Mouse (Mus musculus): ENCODE data around the gene Pik3r2. TPM values are rescaled to one million over a fixed set of nuclear protein-coding genes. Genes with fewer than 3 reads are reported as not detected.

The Pik3r2 gene
- polyA plus RNA-seq, 1 experiment from 2014 or later: 69.2 TPM

DNA sequence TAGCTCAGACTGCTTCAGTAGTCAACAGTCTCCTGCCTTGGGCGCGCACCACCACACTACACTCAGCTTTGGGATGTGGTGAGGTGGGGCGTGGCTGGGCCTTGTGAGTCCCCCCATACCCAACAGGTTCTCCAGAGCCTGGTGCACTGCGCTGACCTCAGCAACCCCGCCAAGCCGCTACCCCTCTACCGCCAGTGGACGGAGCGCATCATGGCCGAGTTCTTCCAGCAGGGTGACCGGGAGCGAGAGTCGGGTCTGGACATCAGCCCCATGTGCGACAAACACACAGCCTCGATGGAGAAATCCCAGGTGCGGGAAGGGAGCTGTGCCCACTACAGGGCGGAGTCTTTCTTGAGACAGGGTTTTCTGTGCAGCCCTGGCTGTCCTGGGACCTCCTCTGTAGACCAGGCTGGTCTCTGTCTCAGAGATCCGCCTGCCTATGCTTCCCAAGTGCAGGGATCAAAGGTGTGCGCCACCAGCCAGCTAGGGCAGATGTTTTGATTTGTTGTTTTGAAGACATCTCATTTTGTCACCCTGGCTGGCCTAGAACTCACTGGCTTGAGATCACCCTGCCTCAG lies 27.3 kb downstream of the Pik3r2 start:
- peaks cover 62% of the 10 kb centered on the region for H3K27me3 ChIP-seq (ENCODE audit: poor library complexity, severe bottlenecking)
- no peak overlapping the region for H3K4me3 ChIP-seq
- no peaks in the 10 kb centered on the region for H3K36me3 ChIP-seq (replicated peaks)
- peaks cover 22% of the 10 kb centered on the region for H3K4me1 ChIP-seq
- no peak overlapping the region for H3K27ac ChIP-seq
- no peaks in the 10 kb centered on the region; the same call in 1 of the 2 replicates for H3K9me3 ChIP-seq
- 82% methylated on average over 19 of the region's 19 CpGs for WGBS
- DNase-seq (ENCODE audit: extremely low spot score, low spot score): no peak

- H3K27me3 ChIP-seq (ENCODE audit: poor library complexity, severe bottlenecking): peaks cover 70% of the 10 kb centered on the region
Measured at GRCm38 (mm10) chr8:70748246-70749096, 28.0 kb downstream of the Pik3r2 start.

GRCm38 (mm10) chr8:70747211-70747890 lies 29.2 kb downstream of the Pik3r2 start:
- Histone ChIP-seq H3K9me3 (no peaks in the 10 kb centered on the region; the same call in 1 of the 2 replicates), H3K27me3 (ENCODE audit: poor library complexity, severe bottlenecking) (peaks cover 81% of the 10 kb centered on the region), H3K27ac (no peak overlapping the region), H3K4me3 (no peak overlapping the region), H3K4me1 (peaks cover 24% of the 10 kb centered on the region), H3K36me3 (replicated peaks) (no peaks in the 10 kb centered on the region)
- no peak for DNase-seq (ENCODE audit: extremely low spot score, low spot score)
- WGBS: 88% methylated on average over 18 of the region's 18 CpGs

More at GRCm38 (mm10) chr8:70748246-70749096, 28.0 kb downstream of the Pik3r2 start:
- 87% methylated on average over 23 of the region's 23 CpGs for WGBS
- H3K36me3 ChIP-seq (replicated peaks): no peaks in the 10 kb centered on the region
- H3K9me3 ChIP-seq: no peaks in the 10 kb centered on the region; the same call in 1 of the 2 replicates
- no peak for DNase-seq (ENCODE audit: extremely low spot score, low spot score)
- no peak overlapping the region for H3K27ac ChIP-seq
- H3K4me1 ChIP-seq: peaks cover 24% of the 10 kb centered on the region
- no peak overlapping the region for H3K4me3 ChIP-seq

GRCm38 (mm10) chr8:70746676-70747075 lies 29.8 kb downstream of the Pik3r2 start:
- no peaks in the 10 kb centered on the region for H3K36me3 ChIP-seq (replicated peaks)
- peaks cover 88% of the 10 kb centered on the region for H3K27me3 ChIP-seq (ENCODE audit: poor library complexity, severe bottlenecking)
- no peak overlapping the region for H3K27ac ChIP-seq
- WGBS: 79% methylated on average over 9 of the region's 9 CpGs
- peaks cover 25% of the 10 kb centered on the region for H3K4me1 ChIP-seq
- no peaks in the 10 kb centered on the region; the same call in 1 of the 2 replicates for H3K9me3 ChIP-seq
- H3K4me3 ChIP-seq: no peak overlapping the region
- DNase-seq (ENCODE audit: extremely low spot score, low spot score): no peak

DNA sequence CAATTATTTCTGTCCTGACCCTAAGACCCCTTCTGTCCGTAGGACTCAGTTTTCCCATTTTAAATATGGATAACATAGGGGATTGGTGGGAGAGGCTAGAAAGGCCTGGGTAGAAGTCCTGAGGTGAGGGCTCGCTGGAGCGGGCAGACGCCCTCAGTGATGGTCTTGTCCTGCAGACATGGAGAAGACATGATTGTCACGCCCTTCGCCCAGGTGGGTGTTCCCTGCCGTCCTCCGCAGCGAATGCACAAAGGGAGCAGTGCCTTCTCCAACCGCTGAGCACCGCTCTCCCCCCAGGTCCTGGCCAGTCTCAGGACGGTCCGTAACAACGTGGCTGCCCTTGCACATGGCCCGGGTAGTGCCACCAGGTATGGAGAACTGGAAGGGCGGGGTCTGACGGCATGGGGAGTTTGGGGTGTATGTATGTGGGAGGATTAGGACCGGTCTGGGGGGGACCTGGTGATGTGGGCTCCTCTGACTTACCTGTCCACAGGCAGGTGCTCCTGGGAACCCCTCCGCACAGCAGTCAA lies 30.8 kb downstream of the Pik3r2 start:
- Histone ChIP-seq H3K27me3 (ENCODE audit: poor library complexity, severe bottlenecking) (peaks cover 97% of the 10 kb centered on the region), H3K9me3 (no peaks in the 10 kb centered on the region; the same call in 1 of the 2 replicates), H3K36me3 (replicated peaks) (no peaks in the 10 kb centered on the region), H3K27ac (no peak overlapping the region), H3K4me1 (peaks cover 27% of the 10 kb centered on the region), H3K4me3 (no peak overlapping the region)
- no peak for DNase-seq (ENCODE audit: extremely low spot score, low spot score)
- WGBS: 54% methylated on average over 19 of the region's 19 CpGs

DNA sequence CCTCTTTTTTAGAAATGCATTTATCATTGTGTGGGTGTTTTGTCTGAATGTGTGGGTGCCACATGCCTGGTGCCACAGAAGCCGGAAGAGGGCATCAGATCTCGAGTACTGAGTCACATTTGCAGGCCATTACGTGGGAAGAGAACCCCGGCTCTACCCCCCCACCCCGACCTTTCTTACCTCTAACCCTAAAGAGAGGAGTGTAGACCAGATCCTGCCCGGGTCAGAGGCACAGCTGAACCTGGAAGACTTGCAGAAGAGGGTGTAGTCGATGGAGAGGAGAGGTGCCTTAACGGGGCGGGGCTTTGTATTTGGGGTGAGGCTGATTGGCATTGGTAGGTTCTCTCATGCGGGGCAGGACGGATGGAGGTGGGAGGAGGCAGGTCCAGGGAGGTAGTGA lies 31.7 kb downstream of the Pik3r2 start:
- Histone ChIP-seq H3K4me3 (no peak overlapping the region), H3K4me1 (peaks cover 27% of the 10 kb centered on the region), H3K27me3 (ENCODE audit: poor library complexity, severe bottlenecking) (peaks cover 100% of the 10 kb centered on the region), H3K36me3 (replicated peaks) (no peaks in the 10 kb centered on the region), H3K27ac (no peak overlapping the region), H3K9me3 (no peaks in the 10 kb centered on the region; the same call in 1 of the 2 replicates)
- no peak for DNase-seq (ENCODE audit: extremely low spot score, low spot score)
- WGBS: 60% methylated on average over 11 of the region's 11 CpGs

GRCm38 (mm10) chr8:70743656-70744590 lies 32.6 kb downstream of the Pik3r2 start:
- no peak for DNase-seq (ENCODE audit: extremely low spot score, low spot score)
- peak overlapping the region; percentile 46 for H3K4me3 ChIP-seq
- H3K9me3 ChIP-seq: no peaks in the 10 kb centered on the region; the same call in 1 of the 2 replicates
- H3K4me1 ChIP-seq: peaks cover 27% of the 10 kb centered on the region
- peaks cover 93% of the 10 kb centered on the region for H3K27me3 ChIP-seq (ENCODE audit: poor library complexity, severe bottlenecking)
- no peaks in the 10 kb centered on the region for H3K36me3 ChIP-seq (replicated peaks)
- WGBS: 4% methylated on average over 48 of the region's 48 CpGs
- H3K27ac ChIP-seq: peak overlapping the region; percentile 60; the same call in 1 of the 2 replicates

- peaks cover 27% of the 10 kb centered on the region for H3K4me1 ChIP-seq
- peak overlapping the region; percentile 60 for H3K27ac ChIP-seq
- no peak for DNase-seq (ENCODE audit: extremely low spot score, low spot score)
- no peaks in the 10 kb centered on the region for H3K36me3 ChIP-seq (replicated peaks)
- H3K9me3 ChIP-seq: no peaks in the 10 kb centered on the region; the same call in 1 of the 2 replicates
- 2% methylated on average over 38 of the region's 38 CpGs for WGBS
- H3K4me3 ChIP-seq: peak overlapping the region; percentile 46
- peaks cover 91% of the 10 kb centered on the region for H3K27me3 ChIP-seq (ENCODE audit: poor library complexity, severe bottlenecking)
Measured at GRCm38 (mm10) chr8:70742981-70743655, 33.4 kb downstream of the Pik3r2 start.

DNA sequence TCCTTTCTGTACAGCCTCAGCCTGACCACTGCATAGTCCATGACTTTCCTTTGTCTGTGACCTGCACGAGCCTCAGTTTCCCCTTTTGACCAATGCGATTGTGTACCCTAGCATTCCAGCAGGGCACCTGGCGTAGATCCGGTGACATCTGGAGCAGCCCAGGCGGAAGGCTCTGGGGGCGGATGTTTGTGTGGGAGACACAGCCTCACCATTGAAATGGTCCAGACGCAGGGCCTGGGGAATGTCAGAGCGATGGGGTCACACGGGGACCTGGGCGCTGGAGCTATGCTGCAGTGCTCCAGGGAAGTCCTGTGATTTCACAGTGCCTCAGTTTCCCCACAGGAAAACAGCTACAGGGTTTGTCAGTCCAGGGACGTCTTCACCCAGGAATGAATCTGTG lies 34.3 kb downstream of the Pik3r2 start:
- Histone ChIP-seq H3K4me1 (peaks cover 27% of the 10 kb centered on the region), H3K27me3 (ENCODE audit: poor library complexity, severe bottlenecking) (peaks cover 91% of the 10 kb centered on the region), H3K4me3 (no peak overlapping the region), H3K9me3 (no peaks in the 10 kb centered on the region; the same call in 1 of the 2 replicates), H3K27ac (no peak overlapping the region), H3K36me3 (replicated peaks) (no peaks in the 10 kb centered on the region)
- 77% methylated on average over 11 of the region's 11 CpGs for WGBS
- DNase-seq (ENCODE audit: extremely low spot score, low spot score): no peak

DNA sequence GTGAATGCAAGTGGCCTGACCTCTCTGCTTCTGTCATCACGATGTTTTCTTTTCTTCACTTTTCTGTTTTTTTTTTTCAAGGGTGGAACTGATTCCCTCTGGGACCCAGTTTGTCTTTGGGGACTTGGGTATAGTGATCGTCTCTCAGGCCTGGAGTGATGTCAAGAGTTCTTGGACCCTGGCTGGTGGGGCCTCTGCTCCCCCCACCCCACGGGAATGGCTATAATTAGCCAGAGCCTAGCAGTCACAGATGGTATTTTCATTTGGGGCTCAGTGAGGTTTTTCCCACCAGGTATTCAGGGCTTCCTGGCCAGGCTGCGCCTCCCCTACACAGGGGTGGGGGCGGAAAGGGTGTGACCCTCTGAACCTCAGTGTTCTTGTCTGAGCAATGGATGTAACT lies 34.9 kb downstream of the Pik3r2 start:
- H3K27me3 ChIP-seq (ENCODE audit: poor library complexity, severe bottlenecking): peaks cover 90% of the 10 kb centered on the region
- DNase-seq (ENCODE audit: extremely low spot score, low spot score): no peak
- no peaks in the 10 kb centered on the region; the same call in 1 of the 2 replicates for H3K9me3 ChIP-seq
- WGBS: 68% methylated on average over 5 of the region's 5 CpGs
- no peaks in the 10 kb centered on the region for H3K36me3 ChIP-seq (replicated peaks)
- no peak overlapping the region for H3K27ac ChIP-seq
- no peak overlapping the region for H3K4me3 ChIP-seq
- peaks cover 27% of the 10 kb centered on the region for H3K4me1 ChIP-seq

- Histone ChIP-seq H3K36me3 (replicated peaks) (no peaks in the 10 kb centered on the region), H3K4me1 (peaks cover 14% of the 10 kb centered on the region), H3K4me3 (no peak overlapping the region), H3K27me3 (ENCODE audit: poor library complexity, severe bottlenecking) (peaks cover 64% of the 10 kb centered on the region), H3K9me3 (no peaks in the 10 kb centered on the region), H3K27ac (no peak overlapping the region)
- no peak for DNase-seq (ENCODE audit: extremely low spot score, low spot score)
- WGBS: 77% methylated on average over 3 of the region's 3 CpGs
Measured at GRCm38 (mm10) chr8:70738211-70738610, 38.3 kb downstream of the Pik3r2 start.
